Mouse (Mus musculus): Measurements from ENCODE around the gene Ankrd17.
"Not testable (repeated sequence)": the region's sequence is repeated elsewhere in the genome, so short reads cannot be mapped to it uniquely, and the experiment has no call there.

DNA sequence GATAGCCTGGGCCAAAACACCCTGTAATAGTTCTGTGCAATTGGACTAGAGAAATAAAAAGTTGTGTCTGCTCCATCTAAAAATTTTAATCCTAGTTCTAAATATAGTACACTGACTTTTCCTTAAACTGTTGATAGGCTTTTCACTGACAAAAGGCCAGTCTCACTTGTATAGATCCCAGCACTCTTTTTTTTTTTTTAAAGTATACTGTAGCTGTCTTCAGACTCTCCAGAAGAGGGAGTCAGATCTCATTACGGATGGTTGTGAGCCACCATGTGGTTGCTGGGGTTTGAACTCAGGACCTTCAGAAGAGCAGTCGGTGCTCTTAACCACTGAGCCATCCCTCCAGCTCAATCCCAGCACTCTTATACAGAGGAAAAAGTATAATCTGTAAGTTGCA is 104.1 kb downstream of the Ankrd17 start:
- TF ChIP-seq POLR2A (IDR thresholded peaks at IDR 0.05; ENCODE audit: control insufficient read depth, extremely low read depth, insufficient read depth, low read length, poor library complexity); CTCF (IDR thresholded peaks at IDR 0.05; ENCODE audit: borderline replicate concordance, control insufficient read depth, extremely low read depth, insufficient read depth, low read length, poor library complexity): not testable (repeated sequence)

Data from thymus, adult 2 months (tissue).